Mouse (Mus musculus) cerebellum, adult 11-12 months (tissue): ENCODE data around the gene Muc3.

Source experiments
- DNase-seq: peaks from one replicate; pipeline ENCODE4 v3.0.0; 2022

Muc3 gene

GRCm38 (mm10) chr5:137091560-137091959, 57.6 kb downstream of the Muc3 start:
- no peak for DNase-seq

GRCm38 (mm10) chr5:137090870-137091269, 58.3 kb downstream of the Muc3 start:
- no peak for DNase-seq

GRCm38 (mm10) chr5:137087410-137087809, 61.7 kb downstream of the Muc3 start:
- DNase-seq, result no peak

GRCm38 (mm10) chr5:137085731-137086130, 63.4 kb downstream of the Muc3 start:
- no peak for DNase-seq

GRCm38 (mm10) chr5:137085021-137085420, 64.1 kb downstream of the Muc3 start:
- no peak for DNase-seq
